Mouse (Mus musculus) testis, postnatal 14 days (tissue): ENCODE measurements around the gene Aass.
"Not testable (repeated sequence)": the region's sequence is repeated elsewhere in the genome, so short reads cannot be mapped to it uniquely, and the experiment has no call there.

Experiments used
- DNase-seq: peaks from one replicate; pipeline ENCODE4 v3.0.0; 2021; ENCODE audit warnings: low spot score

Gene Aass

GRCm38 (mm10) chr6:23132573-23133181 lies at the start of gene Aass:
Gene Aass, minus strand, starts transcription at chr6:23132986.
- peak; percentile 39 for DNase-seq

- DNase-seq: no peak
These were observed 47.3 kb upstream of the Aass start for GRCm38 (mm10) chr6:23180096-23180495.

GRCm38 (mm10) chr6:23163824-23164223 lies 31.0 kb upstream of the Aass start:
- not testable (repeated sequence) for DNase-seq

- DNase-seq: not testable (repeated sequence)
These were observed 23.6 kb upstream of the Aass start for GRCm38 (mm10) chr6:23156357-23156756.

- DNase-seq: no peak
These were observed 20.3 kb upstream of the Aass start for GRCm38 (mm10) chr6:23153112-23153511.

GRCm38 (mm10) chr6:23147221-23147620 lies 14.4 kb upstream of the Aass start:
- no peak for DNase-seq

GRCm38 (mm10) chr6:23143980-23144379 lies 11.2 kb upstream of the Aass start:
- DNase-seq: no peak

GRCm38 (mm10) chr6:23131015-23131414 lies 1.8 kb downstream of the Aass start:
- no peak for DNase-seq

- no peak for DNase-seq
These were observed 3.6 kb downstream of the Aass start for GRCm38 (mm10) chr6:23129201-23129600.

- no peak for DNase-seq
These were observed 6.1 kb downstream of the Aass start for GRCm38 (mm10) chr6:23126706-23127105.

GRCm38 (mm10) chr6:23125831-23126230 lies 7.0 kb downstream of the Aass start:
- DNase-seq: no peak

- DNase-seq: no peak
These were observed 8.0 kb downstream of the Aass start for GRCm38 (mm10) chr6:23124823-23125222.

GRCm38 (mm10) chr6:23122934-23123333 lies 9.9 kb downstream of the Aass start:
- no peak for DNase-seq

- no peak for DNase-seq
These were observed 18.0 kb downstream of the Aass start for GRCm38 (mm10) chr6:23114781-23115180.

- no peak for DNase-seq
These were observed 25.7 kb downstream of the Aass start for GRCm38 (mm10) chr6:23107069-23107468.

- no peak for DNase-seq
These were observed 26.4 kb downstream of the Aass start for GRCm38 (mm10) chr6:23106373-23106772.

- not testable (repeated sequence) for DNase-seq
These were observed 42.3 kb downstream of the Aass start for GRCm38 (mm10) chr6:23090346-23091055.

- DNase-seq: not testable (repeated sequence)
These were observed 43.5 kb downstream of the Aass start for GRCm38 (mm10) chr6:23089292-23089691.

- no peak for DNase-seq
These were observed 48.0 kb downstream of the Aass start for GRCm38 (mm10) chr6:23084587-23085421.

- peak; percentile 7 for DNase-seq
These were observed 52.6 kb downstream of the Aass start for GRCm38 (mm10) chr6:23079991-23080680.

- DNase-seq: no peak
These were observed 54.5 kb downstream of the Aass start for GRCm38 (mm10) chr6:23078273-23078672.

- no peak for DNase-seq
These were observed 56.7 kb downstream of the Aass start for GRCm38 (mm10) chr6:23076060-23076459.
